Mouse (Mus musculus) embryonic fibroblast, embryonic 13.5 days (primary cell): ENCODE results near the gene Gcnt2. TPM values are rescaled to one million over a fixed set of nuclear protein-coding genes. Genes with fewer than 3 reads are reported as not detected.

Source experiments
- H3K27ac ChIP-seq: 2 replicates; pipeline ENCODE4 v1.5.1; 2012; ENCODE audit warnings: low read length, control low read depth, inconsistent platforms; ENCODE audit not compliant: insufficient read depth
- H3K4me1 ChIP-seq: 2 replicates; pipeline ENCODE4 v1.6.1; 2011; ENCODE audit warnings: low read length; ENCODE audit not compliant: control insufficient read depth, insufficient read depth
- H3K4me3 ChIP-seq: 2 replicates; pipeline ENCODE4 v1.5.1; 2011; ENCODE audit warnings: mild to moderate bottlenecking, control low read depth, low read length; ENCODE audit not compliant: insufficient read depth
- CTCF ChIP-seq: IDR thresholded peaks from 2 replicates; pipeline ENCODE4 v1.5.1; 2011; ENCODE audit warnings: mild to moderate bottlenecking, control low read depth, low read length, moderate library complexity, borderline replicate concordance; ENCODE audit not compliant: insufficient read depth
- POLR2A ChIP-seq: IDR thresholded peaks from 2 replicates; pipeline ENCODE4 v1.6.1; 2011; ENCODE audit warnings: low read depth, mild to moderate bottlenecking, control low read depth, low read length, moderate library complexity
- polyA plus RNA-seq: library from polyadenylated mRNA; stranded (reverse); fragments of >200 nt; gene quantifications from 2 replicates; pipeline ENCODE4 v1.2.4, GENCODE M21; 2011; ENCODE audit warnings: low read depth; ENCODE audit not compliant: missing spikeins, insufficient read length

The Gcnt2 gene
- polyA plus RNA-seq, 1 experiment, result 12.8 TPM

DNA sequence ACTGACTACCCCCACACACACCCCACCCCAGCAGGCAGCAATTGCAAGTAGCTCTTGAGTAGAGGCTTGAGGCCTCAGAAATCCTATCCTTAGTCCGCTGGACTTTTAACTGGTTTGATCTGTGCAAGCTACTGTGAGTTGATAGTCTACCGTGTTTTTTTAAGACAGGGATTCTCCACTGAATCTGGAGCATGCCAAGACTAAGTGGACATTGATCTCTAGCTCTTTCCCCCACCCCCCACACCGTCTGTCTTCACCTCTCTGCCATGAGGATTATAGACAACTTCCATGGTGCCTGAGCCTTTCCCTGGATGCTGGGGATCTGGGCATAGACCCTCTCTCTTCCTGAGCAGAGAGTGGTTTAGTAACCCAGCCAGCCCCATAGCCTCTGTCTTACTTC lies 74.8 kb downstream of the Gcnt2 start:
- no peak for TF ChIP-seq POLR2A
- no peak for TF ChIP-seq CTCF
- Histone ChIP-seq H3K27ac (no peak overlapping the region), H3K4me1 (no peaks in the 10 kb centered on the region), H3K4me3 (no peak overlapping the region)

DNA sequence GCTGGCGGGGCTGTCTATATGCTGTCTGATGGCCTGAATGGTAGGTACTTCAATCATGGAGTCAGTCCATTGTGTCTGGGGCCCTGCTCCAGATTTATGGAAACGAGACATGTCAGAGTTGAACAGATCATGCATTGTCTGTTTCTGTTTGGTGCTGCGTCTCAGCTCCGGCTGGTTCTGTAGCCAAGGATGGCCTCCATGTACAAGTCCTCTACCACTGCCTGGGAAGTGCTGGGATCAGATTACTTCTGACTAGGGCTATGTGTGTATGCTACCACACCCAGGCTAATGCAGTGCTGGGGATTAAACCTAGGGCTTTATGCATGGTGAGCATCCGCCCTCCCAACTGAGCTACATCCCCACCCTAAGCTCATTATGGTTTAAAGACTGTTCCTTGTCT lies 78.0 kb downstream of the Gcnt2 start:
- H3K4me3 ChIP-seq, result no peak overlapping the region
- no peaks in the 10 kb centered on the region for H3K4me1 ChIP-seq
- no peak for TF ChIP-seq POLR2A
- no peak overlapping the region for H3K27ac ChIP-seq

DNA sequence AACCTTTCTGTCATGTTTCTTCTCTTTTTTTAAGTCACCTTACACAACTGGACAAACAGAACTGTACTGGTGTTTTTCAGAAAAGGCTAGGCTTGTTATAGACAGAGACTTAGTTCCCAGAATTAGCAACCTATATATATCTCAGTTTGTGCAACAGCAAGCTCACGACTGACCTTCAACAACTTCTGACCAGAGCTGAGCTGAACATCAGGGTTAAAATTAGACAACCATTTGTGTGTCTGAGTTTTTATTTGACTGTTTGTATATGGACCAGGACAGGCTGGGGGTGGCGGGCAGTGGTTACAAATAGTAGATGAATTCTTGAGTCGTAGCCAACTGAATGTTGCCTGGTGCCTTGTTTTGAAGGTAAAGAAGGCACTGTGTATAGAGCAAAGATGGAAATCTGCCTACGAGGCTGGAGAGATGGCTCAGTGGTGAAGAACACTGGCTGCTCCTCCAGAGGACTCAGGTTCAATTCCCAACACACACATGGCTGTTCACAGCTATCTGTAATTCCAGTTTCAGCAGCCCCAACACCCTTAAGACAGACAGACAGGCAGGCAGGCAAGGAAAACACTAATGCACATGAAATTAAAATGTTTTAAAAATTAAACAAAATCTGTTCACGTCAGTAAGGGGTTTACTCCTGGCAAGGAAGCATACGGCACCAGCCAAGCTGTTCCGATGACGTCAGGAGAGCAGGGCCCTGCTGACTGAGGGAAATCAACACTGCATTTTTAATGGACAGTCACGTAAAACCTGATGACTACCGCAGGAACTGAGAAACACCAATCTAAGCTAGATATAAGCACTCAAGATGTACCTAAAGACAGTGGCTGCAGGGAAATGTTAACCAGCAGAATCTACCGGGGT lies 79.2 kb downstream of the Gcnt2 start:
- no peak overlapping the region for H3K4me3 ChIP-seq
- no peaks in the 10 kb centered on the region for H3K4me1 ChIP-seq
- TF ChIP-seq CTCF, result no peak
- TF ChIP-seq POLR2A, result no peak
- H3K27ac ChIP-seq, result no peak overlapping the region

GRCm38 (mm10) chr13:40943066-40943465 lies 83.5 kb downstream of the Gcnt2 start:
- H3K4me3 ChIP-seq, result no peak overlapping the region
- H3K4me1 ChIP-seq, result no peaks in the 10 kb centered on the region; the same call in 1 of the 2 replicates
- H3K27ac ChIP-seq, result no peak overlapping the region
- TF ChIP-seq POLR2A (no peak), CTCF (no peak)

GRCm38 (mm10) chr13:40943936-40944335 lies 84.4 kb downstream of the Gcnt2 start:
- H3K4me1 ChIP-seq, result peaks cover 3% of the 10 kb centered on the region; the same call in 1 of the 2 replicates
- no peak overlapping the region for H3K4me3 ChIP-seq
- no peak for TF ChIP-seq POLR2A
- no peak for TF ChIP-seq CTCF
- no peak overlapping the region for H3K27ac ChIP-seq

GRCm38 (mm10) chr13:40944346-40944745 lies 84.8 kb downstream of the Gcnt2 start:
- H3K4me3 ChIP-seq, result no peak overlapping the region
- peaks cover 3% of the 10 kb centered on the region; the same call in 1 of the 2 replicates for H3K4me1 ChIP-seq
- no peak overlapping the region for H3K27ac ChIP-seq
- no peak for TF ChIP-seq CTCF

DNA sequence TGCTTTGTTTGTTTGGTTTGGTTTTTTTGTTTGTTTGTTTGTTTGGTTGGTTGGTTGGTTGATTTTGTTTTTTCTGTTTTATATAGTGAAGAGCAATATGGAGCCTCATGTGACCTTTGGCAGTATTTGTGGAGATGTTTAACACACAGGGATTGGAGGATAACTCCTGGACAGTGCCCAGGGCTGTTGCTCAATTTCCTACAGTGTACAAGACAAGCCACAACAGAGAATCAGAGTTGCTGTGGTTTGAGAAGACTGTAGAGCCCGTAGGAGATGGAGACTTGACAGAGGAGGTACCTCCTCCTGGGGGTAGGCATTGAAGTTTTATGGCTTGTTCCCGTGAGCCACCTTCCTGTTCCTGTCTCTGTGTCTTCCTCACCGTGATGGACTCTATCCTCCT lies 87.0 kb downstream of the Gcnt2 start:
- peaks cover 3% of the 10 kb centered on the region; the same call in 1 of the 2 replicates for H3K4me1 ChIP-seq
- no peak overlapping the region for H3K4me3 ChIP-seq
- H3K27ac ChIP-seq, result no peak overlapping the region
- no peak for TF ChIP-seq CTCF
- no peak for TF ChIP-seq POLR2A

- no peak overlapping the region for H3K4me3 ChIP-seq
- TF ChIP-seq POLR2A, result no peak
- TF ChIP-seq CTCF, result no peak
- H3K27ac ChIP-seq, result peak overlapping the region; percentile 40; the same call in 1 of the 2 replicates
- H3K4me1 ChIP-seq, result peaks cover 3% of the 10 kb centered on the region; the same call in 1 of the 2 replicates
Observed at GRCm38 (mm10) chr13:40947538-40948205, 88.1 kb downstream of the Gcnt2 start.

DNA sequence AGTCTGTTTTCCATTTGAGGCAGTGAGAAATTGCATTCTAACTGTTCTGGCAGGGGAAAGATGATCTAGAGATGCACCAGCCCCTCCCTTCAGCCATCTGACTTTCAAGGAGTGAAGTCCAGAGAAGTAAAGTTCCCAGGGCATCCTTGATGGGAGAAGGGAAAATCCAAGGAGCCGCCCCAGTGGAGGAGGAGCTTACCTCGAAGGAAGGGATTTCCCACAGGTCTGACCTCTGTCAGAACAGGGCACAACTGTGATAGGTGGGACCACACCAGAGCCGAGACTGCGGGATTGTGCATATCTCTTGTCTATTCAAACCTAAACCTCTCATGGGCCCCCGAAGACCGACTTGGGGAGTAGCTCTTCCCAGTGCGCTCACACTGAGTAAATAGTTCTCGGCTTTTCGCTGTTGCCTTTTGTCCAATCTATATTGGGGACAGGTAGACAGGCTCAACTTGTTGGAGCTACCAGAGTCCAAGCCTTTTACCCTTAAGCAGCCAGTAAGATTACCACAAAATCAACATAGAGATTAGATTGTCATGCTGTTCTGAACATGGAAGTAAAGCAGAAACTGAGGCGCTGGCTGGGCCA lies 91.9 kb downstream of the Gcnt2 start:
- H3K4me3 ChIP-seq, result no peak overlapping the region
- TF ChIP-seq CTCF (no peak), POLR2A (no peak)
- peaks cover 3% of the 10 kb centered on the region; the same call in 1 of the 2 replicates for H3K4me1 ChIP-seq
- H3K27ac ChIP-seq, result no peak overlapping the region

DNA sequence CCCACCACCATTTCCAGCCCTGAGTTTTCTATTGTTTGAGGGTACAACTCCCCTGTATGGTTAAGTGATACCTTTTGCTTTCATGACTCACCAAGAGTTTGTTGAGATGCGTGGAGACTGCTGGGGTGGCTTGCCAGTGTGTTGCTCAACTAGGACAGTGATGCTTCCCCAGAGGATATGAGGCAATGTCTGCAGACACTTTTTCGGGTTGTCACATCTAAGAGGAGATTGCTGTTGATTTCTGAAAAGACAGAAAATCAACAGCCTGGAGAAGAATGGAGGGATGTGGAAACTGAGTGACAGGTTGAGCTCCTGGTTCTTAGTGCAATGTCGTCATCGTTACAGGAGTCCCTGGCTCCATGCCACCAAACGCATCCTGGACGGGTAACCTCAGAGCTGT lies 93.7 kb downstream of the Gcnt2 start:
- H3K4me1 ChIP-seq, result peaks cover 3% of the 10 kb centered on the region; the same call in 1 of the 2 replicates
- H3K27ac ChIP-seq, result no peak overlapping the region
- TF ChIP-seq POLR2A, result no peak
- TF ChIP-seq CTCF, result no peak

More for the DNA sequence above, 93.7 kb downstream of the Gcnt2 start:
- no peak overlapping the region for H3K4me3 ChIP-seq
